Mouse (Mus musculus) E14TG2a.4 (cell line): ENCODE measurements around the gene Tet2.

Experiments used
- H3K27me3 ChIP-seq: 2 replicates; pipeline ENCODE4 v1.6.1; 2014; ENCODE audit warnings: low read length, control low read depth; ENCODE audit not compliant: insufficient read depth
- H3K36me3 ChIP-seq: 2 replicates; pipeline ENCODE4 v1.6.1; 2014; ENCODE audit warnings: low read length, control low read depth; ENCODE audit not compliant: insufficient read depth
- H3K4me1 ChIP-seq: replicated peaks from 2 replicates; pipeline ENCODE4 v1.6.1; 2014; ENCODE audit warnings: low read depth, low read length, control low read depth
- H3K4me3 ChIP-seq: replicated peaks from 2 replicates; pipeline ENCODE4 v1.5.1; 2014; ENCODE audit warnings: mild to moderate bottlenecking, low read length
- H3K9me3 ChIP-seq: 2 replicates; pipeline ENCODE4 v1.6.1; 2014; ENCODE audit warnings: low read length, control low read depth
- CTCF ChIP-seq: conservative IDR thresholded peaks from 2 replicates; pipeline ENCODE4 v1.5.1; 2014; ENCODE audit warnings: low read length
- NANOG ChIP-seq: IDR thresholded peaks from 2 replicates; pipeline ENCODE4 v1.6.1; 2014; ENCODE audit warnings: borderline replicate concordance, low read length, mixed read lengths
- POU5F1 ChIP-seq: IDR thresholded peaks from 2 replicates; pipeline ENCODE4 v1.6.1; 2014; ENCODE audit warnings: low read length, borderline replicate concordance

Gene Tet2

DNA sequence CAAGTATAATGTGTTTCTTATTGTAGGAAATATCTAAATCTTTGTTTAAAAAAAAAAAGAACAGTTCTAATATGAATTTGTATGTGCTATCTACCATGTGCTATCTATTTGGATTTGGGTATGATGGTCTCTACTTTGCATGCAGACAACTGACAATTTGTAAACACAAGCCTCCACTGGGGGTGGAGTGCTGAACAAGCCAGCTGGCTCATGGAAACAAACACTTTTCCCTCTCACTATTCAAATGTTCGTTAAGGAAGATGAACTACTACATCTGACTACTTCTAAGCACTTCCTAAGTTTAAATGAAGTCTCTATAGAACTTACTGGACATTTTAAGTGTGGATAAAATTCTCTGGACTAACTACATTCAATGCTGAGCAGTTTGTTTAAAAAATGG is 71.2 kb downstream of the Tet2 start:
- Histone ChIP-seq H3K27me3 (no peaks in the 10 kb centered on the region), H3K36me3 (peaks cover 90% of the 10 kb centered on the region), H3K4me3 (no peak overlapping the region), H3K9me3 (no peaks in the 10 kb centered on the region), H3K4me1 (no peaks in the 10 kb centered on the region)
- TF ChIP-seq NANOG: no peak
- TF ChIP-seq POU5F1: no peak
- no peak for TF ChIP-seq CTCF

DNA sequence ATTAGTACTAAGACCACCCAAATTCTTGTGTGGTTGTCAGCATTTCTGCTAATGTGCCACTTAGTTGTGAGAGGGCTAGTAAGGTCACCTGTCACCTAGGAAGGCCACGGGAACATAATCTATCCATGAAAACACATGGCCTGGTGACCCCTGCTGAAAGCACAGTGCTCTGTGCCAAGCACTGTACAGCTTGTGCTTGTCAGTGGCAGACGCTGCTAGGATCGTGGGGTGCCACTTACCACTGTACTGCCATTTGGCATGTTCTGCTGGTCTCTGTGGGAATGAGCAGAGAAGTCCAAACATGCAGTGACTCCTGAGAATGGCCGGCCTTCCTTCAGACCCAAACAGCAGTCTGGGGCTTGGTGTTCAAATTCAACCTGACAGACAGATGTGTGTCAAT is 73.8 kb downstream of the Tet2 start:
- TF ChIP-seq NANOG: no peak
- TF ChIP-seq CTCF: no peak
- TF ChIP-seq POU5F1: no peak
- Histone ChIP-seq H3K36me3 (peaks cover 92% of the 10 kb centered on the region), H3K9me3 (no peaks in the 10 kb centered on the region), H3K4me3 (no peak overlapping the region), H3K27me3 (no peaks in the 10 kb centered on the region), H3K4me1 (no peaks in the 10 kb centered on the region)

DNA sequence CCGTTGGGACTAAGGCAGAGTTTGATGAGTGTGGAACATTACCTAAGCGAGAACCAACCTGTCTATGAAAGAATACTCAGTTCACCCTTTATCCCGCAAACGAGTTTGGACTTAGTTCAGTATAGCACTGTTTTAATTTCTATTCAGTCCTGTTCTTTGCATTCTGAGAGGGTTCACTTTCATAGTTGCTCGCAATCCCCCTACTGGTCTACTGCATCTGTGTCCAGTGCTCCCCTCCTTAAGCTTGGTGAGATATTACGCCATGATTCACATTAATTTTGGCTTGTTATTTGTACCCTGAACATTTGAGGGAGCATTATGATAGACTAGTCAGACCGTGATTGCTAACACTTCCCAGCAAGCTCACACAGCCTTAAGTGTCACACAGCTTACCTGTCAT is 76.1 kb downstream of the Tet2 start:
- H3K4me1 ChIP-seq: no peaks in the 10 kb centered on the region
- H3K4me3 ChIP-seq: no peak overlapping the region
- H3K9me3 ChIP-seq: no peaks in the 10 kb centered on the region
- no peak for TF ChIP-seq CTCF
- no peak for TF ChIP-seq NANOG
- no peak for TF ChIP-seq POU5F1
- H3K36me3 ChIP-seq: peaks cover 92% of the 10 kb centered on the region
- no peaks in the 10 kb centered on the region for H3K27me3 ChIP-seq

DNA sequence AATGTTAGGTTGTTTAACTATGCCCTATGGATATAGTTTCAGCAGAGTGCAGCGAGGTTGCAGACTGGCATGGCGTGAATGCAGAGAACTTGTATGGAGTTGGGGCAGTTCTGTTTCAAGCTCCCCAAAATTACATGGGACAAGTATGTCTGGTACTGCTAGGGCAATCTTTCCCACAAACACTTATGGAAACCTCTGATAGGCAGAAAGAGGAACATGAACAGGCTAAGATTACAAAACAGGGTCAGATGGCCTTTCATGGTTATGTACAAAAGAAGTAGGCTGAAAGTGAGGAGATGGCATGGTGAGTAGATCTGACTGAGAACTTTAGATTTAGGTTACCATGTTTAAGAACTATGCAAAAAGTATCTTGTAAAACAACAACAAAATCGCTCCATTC is 81.7 kb downstream of the Tet2 start:
- TF ChIP-seq CTCF (no peak), NANOG (no peak), POU5F1 (no peak)
- Histone ChIP-seq H3K27me3 (no peaks in the 10 kb centered on the region), H3K4me3 (no peak overlapping the region), H3K36me3 (peaks cover 65% of the 10 kb centered on the region), H3K4me1 (peaks cover 19% of the 10 kb centered on the region), H3K9me3 (no peaks in the 10 kb centered on the region)

DNA sequence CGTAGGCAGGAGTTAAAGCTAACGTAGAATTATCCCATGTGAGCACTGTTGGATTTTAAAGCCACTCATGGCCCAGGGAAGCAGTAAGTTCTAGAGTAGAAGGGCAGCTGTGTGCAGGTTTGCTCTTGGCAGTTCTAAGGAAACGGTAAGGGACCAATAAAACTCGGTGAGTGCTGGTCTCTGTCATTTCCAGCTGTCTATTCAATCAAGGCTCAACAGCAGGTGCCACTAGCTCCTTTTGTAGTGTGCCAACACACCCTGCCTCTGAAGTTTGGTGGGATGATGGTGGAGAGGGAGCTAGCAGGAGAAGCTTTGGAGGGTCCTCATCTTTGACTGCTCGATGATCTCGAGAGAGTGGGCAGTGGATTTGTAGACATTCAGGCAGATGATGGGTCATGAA is 82.5 kb downstream of the Tet2 start:
- Histone ChIP-seq H3K36me3 (peaks cover 58% of the 10 kb centered on the region), H3K27me3 (no peaks in the 10 kb centered on the region), H3K4me3 (no peak overlapping the region), H3K4me1 (peaks cover 19% of the 10 kb centered on the region), H3K9me3 (no peaks in the 10 kb centered on the region)
- no peak for TF ChIP-seq NANOG
- TF ChIP-seq POU5F1: no peak

DNA sequence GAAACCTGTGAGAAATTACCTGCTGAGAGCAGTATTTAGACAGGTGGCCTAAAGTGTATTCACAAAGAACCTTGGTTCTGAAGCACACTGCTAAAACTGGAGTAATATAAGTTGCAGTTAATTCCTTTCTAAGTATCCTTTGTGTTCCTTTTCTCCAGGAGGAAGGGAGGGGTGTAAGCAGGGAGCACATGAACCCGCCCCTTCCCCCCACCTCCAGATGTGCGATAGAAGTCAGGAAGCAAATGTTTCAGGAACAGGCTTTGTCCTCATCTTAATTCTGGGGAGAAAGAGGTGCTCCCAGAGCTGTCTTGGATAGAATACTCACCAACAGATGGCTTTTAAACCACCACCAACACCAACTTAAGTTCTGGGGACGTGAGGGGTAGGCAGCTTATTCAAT is 82.9 kb downstream of the Tet2 start:
- H3K36me3 ChIP-seq: peaks cover 54% of the 10 kb centered on the region
- H3K4me1 ChIP-seq: peaks cover 19% of the 10 kb centered on the region
- TF ChIP-seq CTCF (no peak), NANOG (no peak), POU5F1 (no peak)
- no peak overlapping the region for H3K4me3 ChIP-seq
- H3K9me3 ChIP-seq: no peaks in the 10 kb centered on the region
- no peaks in the 10 kb centered on the region for H3K27me3 ChIP-seq

DNA sequence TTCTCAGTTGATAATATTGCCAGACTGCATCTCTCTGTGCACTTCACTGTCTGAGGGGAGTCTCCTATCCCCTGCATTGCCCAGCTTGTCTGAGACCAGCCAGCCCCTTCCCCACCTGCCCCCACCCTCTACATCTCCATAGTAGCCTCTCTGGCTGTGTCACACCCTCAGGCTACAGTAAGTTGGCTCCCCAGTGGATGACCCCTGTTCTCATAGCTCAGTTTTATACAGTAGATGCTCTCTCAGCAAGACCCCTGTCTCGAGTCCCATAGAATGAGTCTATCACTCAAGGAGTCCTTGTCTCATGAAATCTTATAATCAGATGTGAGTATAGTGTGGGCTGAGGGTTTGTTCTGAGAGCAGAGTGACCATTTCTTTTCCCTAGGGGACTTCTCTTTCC is 85.8 kb downstream of the Tet2 start:
- H3K36me3 ChIP-seq: peaks cover 29% of the 10 kb centered on the region
- TF ChIP-seq POU5F1 (no peak), CTCF (no peak)

DNA sequence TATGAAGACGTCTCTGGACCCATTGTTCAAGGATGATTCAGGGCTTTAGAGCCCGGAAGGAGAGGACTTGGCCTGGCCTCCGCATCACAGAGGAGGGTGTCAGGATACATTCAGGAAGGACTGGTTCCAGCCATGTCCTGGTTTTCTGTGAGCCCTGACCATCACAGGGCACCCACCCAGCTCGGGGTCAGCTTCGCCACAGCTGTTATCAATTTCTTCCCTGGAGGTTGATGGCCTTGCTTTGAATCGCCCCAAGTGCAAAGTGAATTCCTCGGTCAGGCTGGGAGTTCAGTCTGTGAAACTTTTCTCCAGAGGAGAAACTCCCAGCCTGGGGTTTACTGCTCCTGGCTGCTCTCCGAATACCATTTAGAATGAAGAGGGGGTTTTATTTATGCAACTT is 91.0 kb downstream of the Tet2 start:
- TF ChIP-seq NANOG (no peak), CTCF (no peak), POU5F1 (no peak)
- Histone ChIP-seq H3K4me1 (no peaks in the 10 kb centered on the region; the same call in 1 of the 2 replicates), H3K9me3 (peaks cover 26% of the 10 kb centered on the region), H3K4me3 (no peak overlapping the region), H3K36me3 (no peaks in the 10 kb centered on the region), H3K27me3 (no peaks in the 10 kb centered on the region)

More for the DNA sequence above, 85.8 kb downstream of the Tet2 start:
- Histone ChIP-seq H3K9me3 (no peaks in the 10 kb centered on the region), H3K4me3 (no peak overlapping the region), H3K4me1 (peaks cover 19% of the 10 kb centered on the region), H3K27me3 (no peaks in the 10 kb centered on the region)

DNA sequence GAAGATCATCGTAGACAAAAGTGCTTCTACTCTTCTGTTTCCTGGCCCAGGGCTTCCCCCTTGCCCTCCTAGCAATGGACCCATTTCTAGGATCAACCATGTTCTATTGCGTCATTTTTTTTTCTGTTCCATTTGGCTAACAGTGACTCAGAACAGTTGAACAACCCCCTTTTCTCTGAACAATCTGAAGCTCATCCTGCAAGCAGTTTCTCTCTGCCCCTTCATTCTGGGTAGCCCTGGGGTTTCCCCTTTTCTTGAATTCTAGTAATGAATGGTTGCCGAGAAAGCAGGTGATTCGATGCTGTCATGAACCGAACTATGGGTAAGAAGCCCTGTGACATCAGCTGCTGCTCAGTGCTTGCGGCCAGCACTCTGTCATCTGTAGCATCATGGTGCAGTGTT is 108.0 kb downstream of the Tet2 start:
- H3K4me1 ChIP-seq: no peaks in the 10 kb centered on the region
- TF ChIP-seq POU5F1 (no peak), NANOG (no peak), CTCF (no peak)

More for the DNA sequence above, 108.0 kb downstream of the Tet2 start:
- Histone ChIP-seq H3K4me3 (no peak overlapping the region), H3K27me3 (no peaks in the 10 kb centered on the region), H3K9me3 (peaks cover 17% of the 10 kb centered on the region), H3K36me3 (no peaks in the 10 kb centered on the region)
